ENCODE assay signal across 8 mouse cellular contexts in genomic region chr6:6862611-6863010, GRCm38 (mm10). TPM values are rescaled to one million over a fixed set of nuclear protein-coding genes. Genes with fewer than 3 reads are reported as not detected.
DNase-seq lines count a peak whose midpoint lies in the region; ATAC-seq and TF ChIP-seq lines count a peak whose summit lies in the region.

No protein-coding gene starts in this region.

- peaks cover 68% of the 10 kb centered on the region for H3K27me3 ChIP-seq in embryonic facial prominence, embryonic 12.5 days
- H3K27me3 ChIP-seq in hindbrain, postnatal 0 days (ENCODE audit: insufficient read depth, low read length) = peaks cover 88% of the 10 kb centered on the region
- peaks cover 95% of the 10 kb centered on the region for H3K27me3 ChIP-seq in liver, postnatal 0 days (ENCODE audit: insufficient read depth, low read length)
- peaks cover 89% of the 10 kb centered on the region for H3K27me3 ChIP-seq in stomach, embryonic 16.5 days (ENCODE audit: control insufficient read depth, insufficient read depth, low read length)

- peak overlapping the region; percentile 76 for H3K4me2 ChIP-seq in embryonic facial prominence, embryonic 12.5 days (replicated peaks)
- peak overlapping the region; percentile 54 for H3K4me2 ChIP-seq in hindbrain, postnatal 0 days (ENCODE audit: low read depth, low read length)
- peak overlapping the region; percentile 62 for H3K4me2 ChIP-seq in liver, postnatal 0 days (ENCODE audit: low read depth, low read length)
- peak overlapping the region; percentile 65 for H3K4me2 ChIP-seq in stomach, embryonic 16.5 days (ENCODE audit: low read depth, low read length)

- WGBS in embryonic facial prominence, embryonic 12.5 days = under 1% methylated on average over 23 of the region's 23 CpGs
- WGBS in hindbrain, postnatal 0 days = under 1% methylated on average over 22 of the region's 23 CpGs
- WGBS in liver, postnatal 0 days (ENCODE audit: insufficient replicate concordance) = 3% methylated on average over 23 of the region's 23 CpGs
- under 1% methylated on average over 23 of the region's 23 CpGs for WGBS in stomach, embryonic 16.5 days

- TF ChIP-seq EP300 in liver, postnatal 0 days (IDR thresholded peaks at IDR 0.05; ENCODE audit: low read depth) = no peak

- H3K4me3 ChIP-seq in embryonic facial prominence, embryonic 12.5 days = peak overlapping the region; percentile 63
- peak overlapping the region; percentile 31 for H3K4me3 ChIP-seq in hindbrain, postnatal 0 days (ENCODE audit: low read length)
- H3K4me3 ChIP-seq in liver, postnatal 0 days (ENCODE audit: low read depth, low read length) = peak overlapping the region; percentile 32
- H3K4me3 ChIP-seq in stomach, embryonic 16.5 days (replicated peaks; ENCODE audit: low read length) = peak overlapping the region; percentile 41

- H3K9ac ChIP-seq in embryonic facial prominence, embryonic 12.5 days = peak overlapping the region; percentile 44; the same call in 1 of the 2 replicates
- H3K9ac ChIP-seq in hindbrain, postnatal 0 days (replicated peaks; ENCODE audit: low read length) = no peak overlapping the region
- H3K9ac ChIP-seq in liver, postnatal 0 days (replicated peaks) = no peak overlapping the region
- H3K9ac ChIP-seq in stomach, embryonic 16.5 days (ENCODE audit: low read length) = no peak overlapping the region

- H3K27ac ChIP-seq in embryonic facial prominence, embryonic 12.5 days = peak overlapping the region; percentile 97
- H3K27ac ChIP-seq in hindbrain, postnatal 0 days = no peak overlapping the region
- H3K27ac ChIP-seq in liver, postnatal 0 days (ENCODE audit: low read depth) = no peak overlapping the region
- H3K27ac ChIP-seq in stomach, embryonic 16.5 days (ENCODE audit: low read length) = no peak overlapping the region

- no peaks in the 10 kb centered on the region for H3K9me3 ChIP-seq in embryonic facial prominence, embryonic 12.5 days
- no peaks in the 10 kb centered on the region for H3K9me3 ChIP-seq in hindbrain, postnatal 0 days (ENCODE audit: low read length)
- H3K9me3 ChIP-seq in liver, postnatal 0 days (ENCODE audit: low read length) = no peaks in the 10 kb centered on the region
- H3K9me3 ChIP-seq in stomach, embryonic 16.5 days (replicated peaks; ENCODE audit: control insufficient read depth, low read length) = no peaks in the 10 kb centered on the region

- peak; percentile 86 for ATAC-seq in embryonic facial prominence, embryonic 12.5 days (ENCODE audit: insufficient number of reproducible peaks, insufficient read depth, low FRiP score, low TSS enrichment)
- no peak for ATAC-seq in hindbrain, postnatal 0 days
- ATAC-seq in liver, postnatal 0 days = peak; percentile 45; the same call in 1 of the 2 replicates
- ATAC-seq in stomach, embryonic 16.5 days (ENCODE audit: insufficient read depth, low FRiP score) = peak; percentile 57; the same call in 1 of the 2 replicates

- TF ChIP-seq CTCF in hindbrain, postnatal 0 days (IDR thresholded peaks at IDR 0.05; ENCODE audit: low read depth) = no peak
- TF ChIP-seq CTCF in liver, postnatal 0 days (IDR thresholded peaks at IDR 0.05; ENCODE audit: low read depth) = no peak

- DNase-seq in adrenal gland, adult 2 months = peak; percentile 65
- no peak for DNase-seq in adrenal gland, adult 8-10 months
- peak; percentile 67 for DNase-seq in 3134 (ENCODE audit: extremely low read depth, insufficient read length, low spot score)
- DNase-seq in hindbrain, postnatal 0 days (ENCODE audit: low spot score) = peak; percentile 39
- no peak for DNase-seq in liver, postnatal 0 days
- DNase-seq in MN1 (ENCODE audit: low spot score) = no peak

- H3K4me1 ChIP-seq in embryonic facial prominence, embryonic 12.5 days = peaks cover 9% of the 10 kb centered on the region; the same call in 1 of the 2 replicates
- no peaks in the 10 kb centered on the region for H3K4me1 ChIP-seq in hindbrain, postnatal 0 days (ENCODE audit: insufficient read depth, low read length)
- H3K4me1 ChIP-seq in liver, postnatal 0 days (ENCODE audit: insufficient read depth) = peaks cover 12% of the 10 kb centered on the region
- H3K4me1 ChIP-seq in stomach, embryonic 16.5 days (ENCODE audit: control insufficient read depth, insufficient read depth, low read length) = peaks cover 13% of the 10 kb centered on the region

- no peaks in the 10 kb centered on the region for H3K36me3 ChIP-seq in embryonic facial prominence, embryonic 12.5 days
- H3K36me3 ChIP-seq in hindbrain, postnatal 0 days (ENCODE audit: insufficient read depth, low read length) = no peaks in the 10 kb centered on the region
- H3K36me3 ChIP-seq in liver, postnatal 0 days (replicated peaks; ENCODE audit: insufficient read depth, low read length) = no peaks in the 10 kb centered on the region
- H3K36me3 ChIP-seq in stomach, embryonic 16.5 days (ENCODE audit: control insufficient read depth, insufficient read depth, low read length) = no peaks in the 10 kb centered on the region

RNA-seq across cellular contexts. Expression of gene Dlx6, which starts 0.5 kb away (rescaled TPM):
- not detected for total RNA-seq in adrenal gland, adult 2 months (2021)
- polyA plus RNA-seq in adrenal gland, adult 2 months (2012; rRNA removed) = not detected in 2 replicates
- total RNA-seq in adrenal gland, adult 8-10 months (2022) = under 1 TPM in 1 of 4 experiments, not detected in 3; 0.67 TPM
- 8.0 and 13.5 TPM in 2 replicates for polyA plus RNA-seq in embryonic facial prominence, embryonic 12.5 days (2016; fragmentation: Nextera tagmentation; extraction: Ambion mirVana)
- not detected in 2 replicates for total RNA-seq in hindbrain, postnatal 0 days (2014; rRNA removed)
- polyA plus RNA-seq in hindbrain, postnatal 0 days (2015; fragmentation: Nextera tagmentation; extraction: Ambion mirVana) = not detected in 2 replicates
- polyA plus RNA-seq in liver, postnatal 0 days (2015; fragmentation: Nextera tagmentation; extraction: Ambion mirVana) = not detected in 2 replicates
- polyA plus RNA-seq in stomach, embryonic 16.5 days (2015; fragmentation: Nextera tagmentation; extraction: Ambion mirVana) = 0.27 and 0.47 TPM in 2 replicates

RNA-seq across cellular contexts. Expression of gene Dlx5, which starts 19.3 kb away (rescaled TPM):
- total RNA-seq in adrenal gland, adult 2 months (2021) = under 1 TPM; 0.32 to 0.35 TPM
- 0.30 and 0.48 TPM in 2 replicates for polyA plus RNA-seq in adrenal gland, adult 2 months (2012; rRNA removed)
- under 1 TPM in 3 of 4 experiments, not detected in 1; 0.21 to 0.48 (median 0.34) TPM for total RNA-seq in adrenal gland, adult 8-10 months (2022)
- 70.1 and 103 TPM in 2 replicates for polyA plus RNA-seq in embryonic facial prominence, embryonic 12.5 days (2016; fragmentation: Nextera tagmentation; extraction: Ambion mirVana)
- not detected in 2 replicates for total RNA-seq in hindbrain, postnatal 0 days (2014; rRNA removed)
- polyA plus RNA-seq in hindbrain, postnatal 0 days (2015; fragmentation: Nextera tagmentation; extraction: Ambion mirVana) = 0.16 TPM in 1 of 2 replicates, not detected in the other
- polyA plus RNA-seq in liver, postnatal 0 days (2015; fragmentation: Nextera tagmentation; extraction: Ambion mirVana) = not detected in 2 replicates
- 3.5 and 3.9 TPM in 2 replicates for polyA plus RNA-seq in stomach, embryonic 16.5 days (2015; fragmentation: Nextera tagmentation; extraction: Ambion mirVana)

Comparison
In these comparisons a context has a peak if more than half of its experiments do, and no peak if none do; other contexts are left out.
1. DNase-seq: peak in adrenal gland, adult 2 months (single experiment), 3134 (single experiment) and hindbrain, postnatal 0 days (single experiment); none in adrenal gland, adult 8-10 months (single experiment), liver, postnatal 0 days (single experiment) and MN1 (single experiment).
2. RNA of gene Dlx5, which starts 19.3 kb away (polyA plus RNA-seq): 70.1 to 103 TPM in embryonic facial prominence, embryonic 12.5 days; 3.5 to 3.9 TPM in stomach, embryonic 16.5 days, 0.30 to 0.48 TPM in adrenal gland, adult 2 months, not detected in liver, postnatal 0 days and 0.16 TPM in hindbrain, postnatal 0 days; every median in the first group is over 10 times any median in the second.
3. Peak in every context shown above with its lines, with median percentiles within 50 percentile points of each other: H3K4me2 ChIP-seq and H3K4me3 ChIP-seq.